Mouse (Mus musculus) stomach, postnatal 0 days (tissue): ENCODE measurements around the gene Myl6b.

Experiments
- CTCF ChIP-seq: IDR thresholded peaks from 2 replicates; pipeline ENCODE4 v1.5.1; 2016; ENCODE audit warnings: antibody characterized with exemption, low read depth, mild to moderate bottlenecking, moderate library complexity
- EP300 ChIP-seq: optimal IDR thresholded peaks from 2 replicates; pipeline ENCODE3; 2016; ENCODE audit warnings: antibody characterized with exemption

DNA sequence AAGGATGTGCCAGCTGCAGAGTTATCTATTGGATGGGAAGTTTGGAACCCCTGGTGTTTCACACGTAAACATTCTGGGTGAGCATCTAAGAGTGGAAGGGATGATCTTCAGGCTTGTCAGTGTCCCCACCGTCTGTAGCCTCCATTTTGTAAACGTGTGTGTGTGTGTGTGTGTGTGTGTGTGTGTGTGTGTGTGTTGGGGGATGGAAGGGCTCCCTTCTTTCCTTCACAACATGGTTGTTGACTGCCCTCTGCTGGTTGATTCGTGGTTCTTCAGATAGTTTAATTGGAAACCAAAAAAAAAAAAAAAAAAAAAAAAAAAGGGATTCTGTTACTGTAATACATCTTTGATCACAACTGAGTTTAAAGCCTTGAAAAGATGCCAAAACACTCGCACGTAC is 43.2 kb downstream of the Myl6b start:
- TF ChIP-seq CTCF (peak; percentile 82), EP300 (no peak)
